Mouse (Mus musculus): ENCODE measurements around the gene Gtf3c1.

Gtf3c1 gene

DNA sequence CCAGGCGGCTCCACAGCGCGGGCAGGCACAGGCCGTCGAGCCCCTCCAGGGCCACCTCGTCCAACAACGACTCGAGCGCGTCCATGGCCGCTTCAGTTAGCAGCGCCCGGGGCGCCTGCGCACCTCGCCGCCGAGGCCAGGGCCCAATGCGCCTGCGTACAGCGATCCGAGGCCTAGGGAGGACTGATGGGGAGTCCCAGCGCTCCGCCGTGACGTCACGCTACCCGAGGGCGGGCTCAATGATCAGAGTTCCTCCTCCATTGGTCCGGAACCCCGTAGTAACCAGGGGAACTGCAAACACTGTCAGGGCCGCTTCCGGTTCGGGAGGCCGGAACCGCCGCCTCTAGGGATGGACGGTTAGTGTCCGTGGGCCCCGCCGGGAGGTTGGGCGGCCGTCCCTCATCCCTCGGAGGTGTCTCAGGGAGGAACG, at the start of gene Gtf3c1, which contains the start of gene D430042O09Rik:
Gtf3c1 (minus strand) TSS at position 188 of the 430 bp plus-strand sequence.
D430042O09Rik (plus strand) TSS at position 296 of the 430 bp plus-strand sequence.
- DNase-seq (ENCODE audit: low read depth), result peak; percentile 100

DNA sequence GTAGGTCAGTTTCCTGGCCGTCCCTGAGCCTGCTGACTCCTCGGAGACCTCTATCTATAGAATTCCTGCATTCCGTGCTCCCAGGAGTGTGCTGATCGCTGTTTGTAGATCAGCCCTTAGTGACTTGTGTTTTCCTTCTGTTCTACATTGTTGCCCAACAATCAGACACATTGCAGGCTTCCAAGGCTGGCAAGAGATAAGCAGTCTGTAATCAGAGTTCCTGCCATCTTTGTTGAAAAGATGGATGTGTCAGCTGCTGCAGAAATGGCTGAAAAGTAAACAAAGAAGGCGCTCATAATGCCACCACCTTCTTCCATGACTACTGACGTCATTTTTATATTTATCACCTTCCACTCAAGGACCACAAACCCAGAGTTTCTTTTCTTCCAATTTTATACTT, 49.2 kb upstream of the Gtf3c1 start:
- DNase-seq (ENCODE audit: low read depth), result no peak

DNA sequence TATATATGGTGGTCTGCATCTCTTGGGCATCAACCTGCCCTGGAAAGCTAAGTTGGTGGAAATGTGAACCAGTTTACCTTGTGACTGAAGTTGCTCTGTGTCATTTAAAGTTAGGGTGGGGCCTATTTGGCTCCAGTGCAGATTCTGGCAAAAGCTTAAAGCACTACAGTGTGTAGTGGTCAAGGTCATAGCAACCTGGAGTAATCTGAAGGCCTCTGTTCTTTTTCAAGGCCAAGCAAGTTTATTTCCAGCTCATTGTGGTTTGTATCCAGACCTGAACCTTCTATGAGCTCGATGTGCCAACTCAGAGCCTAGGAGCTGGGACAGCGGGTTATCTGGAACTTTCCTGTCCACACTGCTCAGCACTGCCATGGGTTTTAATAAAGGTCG, 45.7 kb upstream of the Gtf3c1 start:
- no peak for DNase-seq (ENCODE audit: low read depth)

DNA sequence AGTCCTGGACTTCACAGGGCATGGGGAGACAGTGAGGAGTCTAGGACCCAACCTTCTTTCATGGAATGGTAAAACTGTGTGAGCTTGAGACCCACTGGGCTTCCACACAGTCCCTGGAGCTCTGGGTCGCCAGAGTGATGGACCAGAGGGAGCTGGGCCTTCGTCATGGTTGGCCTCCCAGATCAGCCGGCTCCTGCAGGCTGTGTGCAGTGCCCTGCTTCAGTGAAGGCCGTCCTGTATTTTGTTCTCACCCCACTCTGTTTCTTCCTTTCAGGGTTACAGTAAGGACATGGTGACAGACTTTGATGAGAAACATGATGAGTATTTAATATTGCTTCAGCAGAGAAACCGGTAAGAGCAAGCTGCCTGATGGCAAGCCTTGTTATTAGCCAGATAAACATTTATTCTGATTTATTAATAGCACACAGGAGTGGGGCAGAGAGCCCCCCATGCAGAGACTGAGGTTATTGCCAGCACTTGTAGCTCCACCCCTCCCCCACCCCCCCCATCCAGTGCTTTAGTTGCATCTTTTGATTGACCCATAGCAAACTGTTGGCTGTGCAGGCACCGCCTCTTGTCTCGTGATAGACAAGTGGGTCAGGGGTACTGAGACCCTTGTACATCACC, 45.2 kb upstream of the Gtf3c1 start:
- no peak for DNase-seq (ENCODE audit: low read depth)

DNA sequence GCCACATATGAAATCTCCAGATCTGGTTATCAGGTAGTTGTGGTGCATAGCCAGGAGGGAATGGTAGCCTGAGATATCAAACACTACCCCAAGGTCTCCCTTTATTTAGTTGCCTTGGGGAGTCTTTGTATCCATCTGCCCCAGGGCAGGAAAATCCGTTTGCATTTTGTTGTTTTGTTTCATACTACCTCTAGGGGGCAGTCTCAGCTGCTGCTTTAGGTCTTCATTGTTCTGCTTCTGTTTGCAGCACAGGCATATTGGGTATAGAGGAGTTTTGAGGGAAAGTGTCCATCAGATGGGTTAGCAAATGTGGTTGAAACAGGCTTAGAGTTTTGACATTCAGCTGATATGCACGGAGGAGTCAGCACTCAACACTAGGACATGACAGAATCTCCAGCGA, 40.6 kb upstream of the Gtf3c1 start:
- DNase-seq (ENCODE audit: low read depth), result peak; percentile 36

DNA sequence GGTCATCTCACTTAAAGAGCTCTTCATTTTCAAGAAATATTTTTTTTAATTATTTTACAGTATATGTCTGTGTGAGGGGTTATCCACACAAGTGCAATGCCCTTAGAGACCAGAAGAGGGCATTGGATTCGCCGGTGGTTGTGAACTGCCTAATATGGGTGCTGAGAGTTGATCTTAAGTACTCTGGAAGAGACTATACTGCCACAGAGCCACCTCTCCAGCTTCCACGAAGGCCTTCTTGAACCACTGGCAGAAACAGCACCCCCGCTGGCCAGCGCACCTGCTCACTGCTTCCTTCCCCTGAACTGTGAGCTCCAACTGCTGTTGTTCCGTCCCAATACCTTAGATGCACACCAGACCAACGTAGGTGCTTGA, 39.7 kb upstream of the Gtf3c1 start:
- DNase-seq (ENCODE audit: low read depth), result peak; percentile 22

DNA sequence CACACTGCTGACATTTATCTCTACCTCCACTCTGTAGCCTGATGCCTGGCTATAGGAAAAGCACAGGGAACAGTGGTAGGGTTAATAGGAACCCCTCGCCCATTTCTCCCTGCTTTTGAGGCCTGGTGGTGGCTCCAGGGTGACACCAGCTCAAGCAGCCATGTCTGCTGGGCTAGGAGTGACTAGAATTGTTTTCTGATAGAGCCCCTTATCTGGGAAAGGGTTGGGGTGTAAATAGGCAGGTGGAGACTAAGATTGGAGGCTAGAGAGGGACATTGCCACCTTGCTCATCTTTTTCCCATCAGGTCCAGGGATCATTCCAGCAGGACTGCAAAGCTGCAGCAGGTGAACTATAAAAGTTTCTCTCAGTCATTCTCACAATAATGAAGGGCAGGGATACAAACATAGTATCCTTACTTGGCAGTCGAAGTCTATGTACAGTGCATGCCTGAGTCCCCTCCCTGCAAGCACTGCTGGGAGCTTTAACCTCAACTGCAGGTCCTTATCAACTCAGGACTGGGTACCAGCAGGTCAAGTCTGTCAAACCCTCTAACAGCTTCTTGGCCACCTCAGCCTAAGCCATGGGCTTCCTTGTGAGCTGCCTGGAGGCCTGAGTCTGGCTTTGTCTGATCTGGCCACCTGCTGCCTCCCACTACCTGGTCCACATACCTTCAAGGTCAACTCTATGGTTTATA, 39.2 kb upstream of the Gtf3c1 start:
- DNase-seq (ENCODE audit: low read depth), result no peak

DNA sequence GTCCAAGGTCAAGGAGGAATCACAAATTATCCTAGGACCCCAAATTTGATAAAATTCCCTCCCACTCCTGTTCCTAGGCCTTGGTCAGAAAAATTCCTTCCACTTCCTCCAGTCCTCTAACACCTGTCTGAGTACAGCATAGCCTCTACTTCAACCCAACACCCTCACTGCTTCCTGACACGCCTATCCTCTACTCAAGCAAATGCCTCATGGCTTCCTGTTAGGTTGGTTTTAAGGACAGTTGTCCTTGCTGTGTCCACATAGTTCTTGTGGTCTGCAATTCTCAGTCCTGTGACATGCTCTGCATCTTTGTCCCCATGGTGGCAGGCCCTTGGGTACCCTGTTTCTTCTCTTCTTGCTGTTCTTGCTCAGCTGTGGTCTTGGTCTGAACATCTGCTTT, 37.2 kb upstream of the Gtf3c1 start:
- no peak for DNase-seq (ENCODE audit: low read depth)

DNA sequence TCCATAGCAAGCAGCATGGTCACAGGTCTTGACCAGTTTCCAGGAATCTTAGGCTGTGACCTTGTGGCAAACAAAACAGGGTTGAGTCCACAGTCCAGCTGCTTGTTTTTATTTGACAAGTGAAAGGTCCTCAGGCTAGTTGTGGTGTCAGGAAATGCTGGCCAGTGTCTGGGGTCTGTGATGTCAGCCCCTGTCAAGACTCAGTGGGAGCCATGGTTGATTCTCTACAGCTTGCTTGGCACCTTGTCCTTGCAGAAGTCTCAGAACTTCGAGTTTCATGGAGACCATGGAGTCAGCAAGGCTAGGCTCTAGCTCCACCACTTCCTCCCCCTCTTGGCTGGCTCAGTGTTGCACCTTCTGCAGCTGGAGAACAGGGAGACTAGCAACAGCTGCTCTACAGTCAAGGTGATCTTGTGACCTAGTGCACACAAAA, 33.7 kb upstream of the Gtf3c1 start:
- no peak for DNase-seq (ENCODE audit: low read depth)

DNA sequence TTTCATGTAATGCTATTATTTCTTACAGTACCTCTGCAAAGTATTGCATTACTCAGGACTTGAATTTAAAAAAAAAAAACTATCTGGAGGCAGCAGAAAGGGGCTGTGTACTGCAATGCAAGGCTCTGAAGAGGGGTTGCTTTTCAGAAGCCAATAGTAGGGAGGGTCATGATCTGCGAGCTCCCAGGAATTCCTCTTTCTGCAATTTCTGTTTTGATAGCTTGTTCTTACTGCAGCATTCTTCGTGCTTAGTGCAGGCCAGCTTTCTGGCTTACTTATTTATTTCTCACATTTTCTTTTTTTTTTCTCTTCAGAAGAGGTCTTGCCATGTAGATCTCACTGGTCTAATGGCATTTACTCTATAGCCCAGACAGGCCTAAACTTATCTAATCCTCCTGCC, 32.9 kb upstream of the Gtf3c1 start:
- no peak for DNase-seq (ENCODE audit: low read depth)

DNA sequence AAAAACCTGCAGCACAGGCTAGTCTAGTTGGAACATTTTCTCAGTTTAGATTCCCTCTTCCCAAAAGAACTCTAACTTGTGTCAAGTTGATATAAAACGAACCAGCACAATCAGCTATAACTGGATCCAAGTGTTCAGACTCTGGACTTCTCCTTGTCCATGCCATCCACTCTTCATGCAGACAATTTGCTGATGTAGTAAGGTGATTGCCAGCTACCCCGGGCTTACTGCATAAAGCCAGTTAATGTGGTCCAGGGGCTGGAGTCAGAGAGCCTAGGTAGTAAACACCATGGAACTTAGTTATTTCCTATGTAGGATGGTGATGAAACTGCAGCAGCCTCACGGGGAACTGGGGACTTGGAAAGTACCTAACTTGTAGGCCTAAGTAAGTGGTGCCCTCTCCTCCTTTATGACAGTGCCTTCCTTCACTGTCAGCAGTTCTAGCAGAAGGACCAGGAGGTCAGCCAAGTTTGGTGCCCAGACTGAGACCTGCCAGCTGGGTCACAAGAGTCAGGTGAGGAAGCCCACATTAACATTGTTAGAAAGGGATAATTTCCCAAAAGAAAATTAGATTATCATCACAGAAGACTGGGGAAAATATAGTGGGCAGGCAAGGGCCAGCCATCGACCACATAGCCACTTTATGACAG, 28.9 kb upstream of the Gtf3c1 start:
- no peak for DNase-seq (ENCODE audit: low read depth)

DNA sequence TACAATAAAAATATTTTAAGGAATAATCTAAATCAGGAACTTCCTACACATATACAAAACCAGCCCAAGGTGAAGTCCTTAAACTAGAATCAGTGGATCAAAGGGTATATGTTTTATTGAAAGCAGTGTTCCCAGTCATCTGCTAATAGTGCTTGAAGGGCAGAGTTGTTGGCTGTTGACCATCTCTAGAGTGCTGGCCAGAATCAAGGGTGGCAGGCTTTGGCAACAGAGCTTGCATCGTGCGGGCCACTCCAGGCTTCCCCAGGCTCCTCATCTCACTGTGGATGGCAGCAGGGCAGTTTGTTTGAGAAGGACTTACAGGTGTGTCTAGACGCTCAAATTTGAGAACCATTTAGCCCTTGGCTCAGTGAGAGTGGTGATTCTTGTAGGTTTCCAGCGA, 26.2 kb upstream of the Gtf3c1 start:
- DNase-seq (ENCODE audit: low read depth), result no peak

DNA sequence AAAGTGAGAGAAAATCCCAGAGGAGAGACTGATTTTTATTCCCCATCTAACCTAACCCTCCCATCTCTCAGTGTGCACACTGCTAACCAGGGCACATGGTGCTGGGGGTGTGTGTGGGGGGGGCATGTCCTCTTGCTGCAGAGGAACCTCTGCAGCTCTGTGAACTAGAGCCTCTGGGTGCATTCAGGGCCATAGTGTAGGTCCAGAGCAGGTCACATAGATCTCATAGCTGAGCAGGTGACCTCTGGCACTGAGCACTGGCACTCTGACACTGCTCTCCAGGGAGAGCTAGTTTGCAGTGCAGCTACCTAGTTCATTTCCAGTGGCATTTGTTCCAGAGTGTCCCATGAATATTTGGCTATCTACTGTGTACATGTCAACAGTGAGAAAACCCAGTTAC, 24.1 kb upstream of the Gtf3c1 start:
- no peak for DNase-seq (ENCODE audit: low read depth)

DNA sequence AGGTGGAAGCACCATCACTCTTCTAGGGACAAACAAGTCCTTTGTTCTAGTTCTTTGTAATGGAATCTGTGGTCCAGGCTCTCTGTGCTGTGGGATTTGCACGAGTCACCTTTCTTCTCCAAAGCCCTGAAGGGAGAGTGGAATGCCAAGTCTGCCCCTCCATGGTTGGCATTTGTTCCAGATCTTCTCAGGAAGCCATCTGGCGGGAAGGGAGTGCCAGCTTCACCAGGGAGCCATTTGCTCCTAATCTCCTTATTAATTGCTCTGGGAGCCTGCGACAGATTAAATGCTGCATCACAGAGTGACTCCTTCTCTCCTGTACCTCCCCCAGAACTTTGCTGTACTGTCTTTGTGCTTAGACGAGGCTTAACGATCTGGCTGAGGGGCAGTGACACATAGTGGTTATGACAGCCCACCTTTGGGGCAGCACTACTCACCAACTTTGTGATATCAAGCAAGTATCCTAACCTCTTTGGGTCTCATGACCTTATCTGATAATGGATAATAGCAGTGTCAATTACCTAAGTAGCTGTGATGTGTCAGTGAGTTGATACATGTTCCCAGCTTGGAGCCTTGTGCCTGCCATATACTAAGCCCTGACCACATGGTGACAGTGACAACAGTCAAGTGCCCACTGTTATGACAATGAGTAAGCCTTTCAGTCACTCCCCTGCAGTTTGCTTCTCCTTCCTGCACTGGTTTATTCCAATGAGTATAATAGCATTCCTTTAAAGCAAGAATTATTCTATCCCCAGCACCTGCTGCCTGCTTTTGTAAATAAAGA, 15.8 kb upstream of the Gtf3c1 start:
- DNase-seq (ENCODE audit: low read depth), result no peak

DNA sequence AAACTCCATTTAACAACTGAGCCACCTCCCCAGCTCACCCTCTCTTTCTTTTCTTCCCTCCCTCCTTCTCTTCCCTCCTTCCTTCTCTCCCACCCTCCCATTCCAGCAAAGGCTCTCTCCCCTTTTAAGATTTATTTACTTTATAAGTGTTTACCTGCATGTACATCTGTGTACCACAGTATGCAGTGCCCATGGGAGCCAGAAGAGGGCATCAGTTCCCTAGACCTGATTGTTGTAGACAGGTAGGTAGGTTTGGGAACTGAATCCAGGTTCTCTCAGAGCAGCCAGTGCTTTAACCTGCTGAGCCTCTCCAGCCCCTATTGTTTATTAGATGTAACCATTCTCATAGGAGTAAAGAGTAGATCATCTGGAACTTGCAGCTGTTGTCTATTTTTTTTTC, 14.5 kb upstream of the Gtf3c1 start:
- no peak for DNase-seq (ENCODE audit: low read depth)

DNA sequence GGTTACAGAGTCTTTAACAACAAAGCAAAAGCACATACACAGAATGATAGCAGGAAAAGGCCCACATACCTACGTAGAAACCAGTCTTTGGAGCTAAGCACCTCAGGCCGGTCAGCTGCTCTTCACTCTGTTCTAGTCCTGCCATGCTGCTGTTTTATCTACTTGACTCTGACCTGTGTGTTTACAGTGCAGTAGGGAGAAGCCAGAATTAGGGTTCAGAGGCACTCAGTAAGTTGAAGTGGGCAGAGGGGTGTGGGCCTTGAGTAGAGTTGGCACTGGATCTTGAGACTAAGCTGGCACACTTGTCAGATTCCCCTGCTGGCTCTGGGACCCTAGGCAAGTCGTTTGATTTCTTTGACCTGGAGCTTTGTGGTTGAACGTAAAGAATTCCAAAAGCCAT, 13.5 kb upstream of the Gtf3c1 start:
- no peak for DNase-seq (ENCODE audit: low read depth)

DNA sequence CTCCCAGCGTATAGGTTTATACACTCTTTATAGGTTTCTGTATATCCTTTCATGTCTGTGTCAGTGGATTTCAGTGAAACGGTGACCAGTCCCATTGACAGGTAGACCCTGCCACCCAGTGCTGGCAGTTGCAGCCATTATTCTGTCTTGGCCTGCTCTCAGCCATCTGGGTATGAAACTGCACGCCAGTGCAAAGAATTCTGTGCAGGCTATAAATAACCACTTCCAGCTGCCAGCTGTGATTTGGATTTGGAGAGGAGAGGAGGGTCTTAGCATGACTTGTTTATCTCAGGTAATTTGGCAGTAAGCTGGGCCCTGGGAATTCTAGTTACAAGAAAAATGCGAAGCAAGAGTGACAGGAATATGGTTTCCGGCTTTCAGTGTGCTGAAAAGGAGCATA, 12.8 kb upstream of the Gtf3c1 start:
- no peak for DNase-seq (ENCODE audit: low read depth)

DNA sequence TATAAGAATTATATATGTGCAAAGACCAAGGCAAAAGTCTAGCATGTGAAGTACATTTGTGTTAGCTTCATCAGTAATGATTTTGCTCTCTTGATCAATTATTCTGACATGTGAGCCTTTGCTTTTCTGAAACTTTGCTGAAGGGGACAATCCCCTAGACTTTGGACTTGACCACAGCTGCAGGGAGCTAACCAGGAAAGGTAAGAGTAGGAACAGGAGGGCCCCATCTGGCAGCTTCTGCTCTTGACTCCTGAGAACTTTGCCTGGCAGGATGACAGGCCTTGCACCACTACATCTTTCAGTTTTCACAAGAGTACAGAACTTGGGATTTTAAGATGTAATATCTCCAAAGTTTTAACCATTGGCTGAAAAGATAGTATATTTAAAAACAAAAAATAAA, 10.0 kb upstream of the Gtf3c1 start:
- DNase-seq (ENCODE audit: low read depth), result no peak

DNA sequence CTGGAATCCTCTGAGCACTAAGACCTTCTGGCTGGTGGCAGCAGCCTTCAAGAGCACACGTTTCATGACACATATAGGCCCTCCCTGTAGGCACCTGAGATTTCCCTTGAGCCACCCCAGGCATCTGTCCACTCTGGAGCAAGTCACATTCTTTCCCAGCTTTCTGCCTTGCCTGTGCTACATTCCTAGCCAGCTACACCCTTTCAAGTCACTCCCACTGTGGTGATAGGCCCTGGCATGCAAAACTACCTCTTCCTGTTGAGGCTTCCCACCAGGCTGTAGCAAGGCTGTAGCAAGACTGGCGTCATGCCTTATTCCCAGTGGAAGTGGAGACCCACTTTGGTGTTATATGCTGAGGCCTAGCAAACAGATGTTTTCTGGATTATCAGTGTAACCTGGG, 9.1 kb upstream of the Gtf3c1 start:
- DNase-seq (ENCODE audit: low read depth), result no peak

DNA sequence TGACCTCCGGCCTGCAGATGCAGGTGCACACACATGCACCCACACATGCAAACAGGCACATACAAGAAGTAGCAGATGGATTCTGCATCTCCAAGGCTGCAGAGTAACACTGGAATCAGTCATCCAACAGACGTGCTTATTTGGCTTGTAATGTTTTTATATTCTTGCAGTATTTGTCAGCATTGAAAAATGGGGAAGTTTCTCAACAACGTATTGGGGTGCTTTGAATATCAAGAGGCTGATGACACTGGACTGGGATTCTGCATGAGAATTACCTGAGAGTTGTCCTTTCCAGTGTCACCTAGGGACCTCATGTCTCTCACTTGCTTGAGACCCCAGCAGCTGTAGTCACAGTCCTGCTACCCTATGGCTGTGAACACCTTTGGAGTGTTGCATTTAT, 7.2 kb upstream of the Gtf3c1 start:
- DNase-seq (ENCODE audit: low read depth), result no peak

DNA sequence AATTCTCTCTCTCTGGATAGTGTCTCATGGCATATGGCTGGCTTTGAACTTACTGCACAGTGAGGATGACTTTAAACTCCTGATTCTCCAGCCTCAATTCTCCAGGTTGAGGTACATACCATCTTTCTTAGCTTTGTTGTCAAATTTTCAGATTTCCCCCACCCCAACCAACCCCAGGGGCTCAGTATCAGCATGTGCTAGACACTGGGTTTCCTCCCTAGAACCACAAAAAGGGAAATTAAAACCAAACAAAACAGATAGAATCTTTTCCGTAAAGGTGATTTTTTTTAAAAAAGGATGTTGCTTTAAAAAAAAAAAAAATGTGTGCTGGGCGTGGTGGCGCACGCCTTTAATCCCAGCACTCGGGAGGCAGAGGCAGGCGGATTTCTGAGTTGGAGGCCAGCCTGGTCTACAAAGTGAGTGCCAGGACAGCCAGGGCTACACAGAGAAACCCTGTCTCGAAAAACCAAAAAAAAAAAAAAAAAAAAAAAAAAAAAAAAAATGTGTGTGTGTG, 6.0 kb upstream of the Gtf3c1 start:
- peak; percentile 39 for DNase-seq (ENCODE audit: low read depth)

DNA sequence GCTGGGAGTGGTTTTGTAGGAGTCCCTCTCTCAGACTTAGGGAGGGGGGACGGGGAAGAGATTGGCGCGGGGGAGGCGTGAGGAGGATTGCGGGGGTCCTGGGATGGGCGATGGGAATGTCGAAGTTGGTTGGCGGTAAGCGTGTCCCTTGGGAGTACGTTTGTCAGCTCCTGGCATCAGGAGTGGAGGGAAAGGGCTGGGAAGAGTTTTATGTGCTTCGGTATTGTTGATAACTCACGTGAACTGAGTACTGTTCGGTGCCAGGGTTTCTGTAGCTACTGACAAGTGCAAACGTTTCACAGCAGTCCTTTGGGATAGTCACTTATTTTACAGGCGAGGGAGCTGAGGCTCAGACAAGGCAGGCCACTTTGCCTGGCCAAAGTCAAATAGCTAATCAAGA, 520 bp upstream of the Gtf3c1 start:
- DNase-seq (ENCODE audit: low read depth), result no peak
